Mouse (Mus musculus) liver, adult (tissue): ENCODE measurements at regions not wholly inside any gene's neighbourhood (a gene's known extent, or its start where the extent isn't known, plus 50 kb on each side); places are given as distances from the start of the nearest gene placed in this dataset.

Source experiments
- GATA4 ChIP-seq: IDR thresholded peaks from 2 replicates; pipeline ENCODE4 v1.6.1; 2014; ENCODE audit warnings: mild to moderate bottlenecking, low read length; ENCODE audit not compliant: insufficient replicate concordance

DNA sequence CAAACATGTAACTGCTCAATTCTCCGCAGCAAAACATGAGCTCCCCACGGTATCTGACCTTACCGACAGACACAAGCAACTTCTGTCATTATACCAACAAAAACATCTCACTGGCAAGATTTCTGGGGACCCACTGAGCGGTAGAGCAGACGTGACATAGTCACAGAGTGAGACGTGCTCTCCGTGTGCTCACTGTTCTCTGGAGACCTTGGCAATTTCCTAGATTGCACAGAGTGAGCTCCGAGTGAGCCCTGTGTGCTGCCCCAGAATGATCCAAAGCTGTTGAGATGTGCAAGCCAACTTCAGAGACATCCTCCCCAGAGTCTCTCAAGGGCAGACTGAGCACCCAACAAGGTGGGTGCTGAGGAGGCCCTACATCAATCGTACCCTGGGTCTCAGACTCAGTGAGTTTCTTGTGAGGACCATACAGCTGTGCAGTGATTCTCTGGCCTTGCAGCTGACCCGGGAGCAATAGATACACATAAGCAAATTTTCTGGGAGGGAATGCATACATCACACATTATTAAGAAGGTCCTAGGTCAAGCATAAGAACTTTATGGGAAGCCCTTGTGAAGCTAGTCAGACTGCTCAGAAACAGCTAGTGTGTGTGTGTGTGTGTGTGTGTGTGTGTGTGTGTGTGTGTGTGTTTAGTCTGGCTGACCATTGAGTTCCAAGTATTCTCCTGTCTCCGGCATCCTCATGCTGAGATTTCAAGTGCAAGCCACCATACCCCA lies 58.5 kb upstream of the S1pr3 start:
- TF ChIP-seq GATA4, result no peak

DNA sequence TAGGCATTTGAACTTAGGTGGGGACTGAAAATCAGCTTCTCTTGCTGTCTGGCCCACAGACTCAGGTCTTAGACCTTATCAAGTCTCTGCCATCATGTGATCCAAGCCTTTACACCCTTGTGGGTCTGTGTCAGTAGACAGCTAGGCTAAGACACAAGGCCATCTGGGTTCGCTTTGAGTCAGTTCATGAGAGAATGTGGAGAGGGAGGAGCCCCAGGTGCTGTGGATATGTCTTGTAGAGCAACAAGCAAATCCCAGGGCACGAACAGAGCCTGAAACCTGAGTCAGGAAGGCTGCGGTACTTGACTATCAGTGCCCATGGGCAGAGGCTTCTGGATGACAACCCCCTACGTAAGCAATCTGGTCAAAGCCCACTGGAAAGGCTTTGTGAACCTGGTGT lies 55.6 kb upstream of the S1pr3 start:
- no peak for TF ChIP-seq GATA4

DNA sequence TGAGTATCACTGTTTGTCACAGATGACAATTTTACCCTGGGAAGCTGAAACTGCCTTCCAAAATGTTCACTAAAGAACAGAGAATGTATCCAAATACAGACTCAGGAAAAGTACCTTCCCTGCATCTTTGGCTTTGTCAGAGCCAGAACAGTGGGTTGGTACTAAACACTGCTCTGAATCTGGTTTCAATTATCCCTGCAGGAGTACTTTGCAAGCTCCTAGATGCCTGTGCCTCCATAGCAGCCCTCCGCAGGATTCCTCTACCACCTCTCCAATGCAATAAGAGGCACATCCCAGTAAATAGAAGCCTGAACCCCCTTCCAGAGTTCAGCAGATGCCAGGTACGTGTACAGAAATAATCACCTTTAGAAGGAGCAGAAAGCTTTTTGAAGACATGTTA lies 52.9 kb upstream of the S1pr3 start:
- TF ChIP-seq GATA4, result no peak
